Mouse (Mus musculus) kidney, adult 2 months (tissue): Measurements from ENCODE around the gene Igf2. TPM values are rescaled to one million over a fixed set of nuclear protein-coding genes. Genes with fewer than 3 reads are reported as not detected.

Source experiments
- DNase-seq: peaks from one replicate; pipeline ENCODE4 v3.0.0; 2021
- H3K27ac ChIP-seq: fragments of 200-500 bp; 2 replicates; pipeline ENCODE4 v1.5.1; 2012; ENCODE audit warnings: low read depth, low read length, control low read depth, inconsistent platforms; ENCODE audit not compliant: insufficient read depth
- H3K27me3 ChIP-seq: fragments of 200-500 bp; replicated peaks from 2 replicates; pipeline ENCODE4 v1.6.1; 2012; ENCODE audit warnings: mild to moderate bottlenecking, moderate library complexity, low read length, inconsistent platforms; ENCODE audit not compliant: control insufficient read depth, insufficient read depth
- H3K36me3 ChIP-seq: fragments of 200-500 bp; 2 replicates; pipeline ENCODE4 v1.6.1; 2012; ENCODE audit warnings: mild to moderate bottlenecking, moderate library complexity, low read length, inconsistent platforms; ENCODE audit not compliant: control insufficient read depth, insufficient read depth
- H3K4me1 ChIP-seq: fragments of 200-500 bp; 2 replicates; pipeline ENCODE4 v1.6.1; 2011; ENCODE audit warnings: low read length; ENCODE audit not compliant: control insufficient read depth, insufficient read depth
- H3K4me3 ChIP-seq: fragments of 200-500 bp; 2 replicates; pipeline ENCODE4 v1.5.1; 2011; ENCODE audit warnings: mild to moderate bottlenecking, low read depth, low read length, control low read depth; ENCODE audit not compliant: insufficient read depth
- CTCF ChIP-seq: fragments of 200-500 bp; conservative IDR thresholded peaks from 2 replicates; pipeline ENCODE4 v1.5.1; 2011; ENCODE audit warnings: low read depth, mild to moderate bottlenecking, control low read depth, low read length, moderate library complexity, mixed read lengths; ENCODE audit not compliant: insufficient read depth, insufficient read length
- POLR2A ChIP-seq: fragments of 200-500 bp; IDR thresholded peaks from one replicate; pipeline ENCODE4 v1.6.1; 2011; ENCODE audit warnings: low read depth, low read length, control low read depth
- WGBS: fragments of 180-500 bp; shearing (Covaris S2); methylation state at CpG from one replicate; pipeline ENCODE4 v1.1.7; 2018; 5-methylcytosine and 5-hydroxymethylcytosine counted together
- polyA plus RNA-seq: library from polyadenylated mRNA; depleted of rRNA; stranded (reverse); fragments of >200 nt; gene quantifications from 2 replicates; pipeline ENCODE4 v1.2.3, GENCODE M21; 2012

The Igf2 gene
- polyA plus RNA-seq, 1 experiment, result 26.9 TPM

- Histone ChIP-seq H3K4me3 (no peak overlapping the region), H3K36me3 (no peaks in the 10 kb centered on the region), H3K4me1 (no peaks in the 10 kb centered on the region), H3K27ac (no peak overlapping the region), H3K27me3 (peaks cover 6% of the 10 kb centered on the region; the same call in 1 of the 2 replicates)
- no peak for TF ChIP-seq POLR2A
- TF ChIP-seq CTCF, result no peak
- 25% methylated on average over 9 of the region's 9 CpGs for WGBS
- DNase-seq, result peak; percentile 6
Observed at GRCm38 (mm10) chr7:142664465-142665029, 2.1 kb downstream of the Igf2 start.

GRCm38 (mm10) chr7:142663931-142664421 lies 2.6 kb downstream of the Igf2 start:
- peaks cover 6% of the 10 kb centered on the region; the same call in 1 of the 2 replicates for H3K27me3 ChIP-seq
- DNase-seq, result no peak
- TF ChIP-seq POLR2A, result no peak
- TF ChIP-seq CTCF, result no peak

GRCm38 (mm10) chr7:142663151-142663550 lies 3.5 kb downstream of the Igf2 start:
- H3K4me3 ChIP-seq, result no peak overlapping the region
- 59% methylated on average over 5 of the region's 5 CpGs for WGBS
- DNase-seq, result no peak

More at GRCm38 (mm10) chr7:142663931-142664421, 2.6 kb downstream of the Igf2 start:
- H3K27ac ChIP-seq, result no peak overlapping the region
- H3K4me3 ChIP-seq, result no peak overlapping the region
- 4% methylated on average over 53 of the region's 53 CpGs for WGBS
- no peaks in the 10 kb centered on the region for H3K36me3 ChIP-seq
- H3K4me1 ChIP-seq, result no peaks in the 10 kb centered on the region

GRCm38 (mm10) chr7:142661811-142662210 lies 4.8 kb downstream of the Igf2 start:
- Histone ChIP-seq H3K27ac (no peak overlapping the region), H3K27me3 (peaks cover 9% of the 10 kb centered on the region), H3K4me3 (no peak overlapping the region), H3K36me3 (no peaks in the 10 kb centered on the region), H3K4me1 (no peaks in the 10 kb centered on the region)
- TF ChIP-seq POLR2A (no peak), CTCF (no peak)
- DNase-seq, result no peak

More at GRCm38 (mm10) chr7:142663151-142663550, 3.5 kb downstream of the Igf2 start:
- no peaks in the 10 kb centered on the region for H3K4me1 ChIP-seq
- H3K27ac ChIP-seq, result no peak overlapping the region
- peaks cover 9% of the 10 kb centered on the region for H3K27me3 ChIP-seq
- no peaks in the 10 kb centered on the region for H3K36me3 ChIP-seq
- no peak for TF ChIP-seq CTCF
- TF ChIP-seq POLR2A, result no peak

- TF ChIP-seq CTCF (no peak), POLR2A (no peak)
Observed at GRCm38 (mm10) chr7:142661046-142661445, 5.6 kb downstream of the Igf2 start.

GRCm38 (mm10) chr7:142660651-142660945 lies 6.0 kb downstream of the Igf2 start:
- Histone ChIP-seq H3K27ac (no peak overlapping the region), H3K36me3 (no peaks in the 10 kb centered on the region), H3K27me3 (peaks cover 13% of the 10 kb centered on the region), H3K4me1 (no peaks in the 10 kb centered on the region), H3K4me3 (no peak overlapping the region)
- no peak for DNase-seq
- WGBS, result 3% methylated on average over 29 of the region's 29 CpGs
- TF ChIP-seq CTCF, result no peak
- no peak for TF ChIP-seq POLR2A

More at GRCm38 (mm10) chr7:142661046-142661445, 5.6 kb downstream of the Igf2 start:
- Histone ChIP-seq H3K27me3 (peaks cover 10% of the 10 kb centered on the region), H3K4me3 (no peak overlapping the region; the same call in 1 of the 2 replicates), H3K4me1 (no peaks in the 10 kb centered on the region), H3K27ac (no peak overlapping the region), H3K36me3 (no peaks in the 10 kb centered on the region)
- no peak for DNase-seq
- 14% methylated on average over 25 of the region's 25 CpGs for WGBS

- H3K36me3 ChIP-seq, result no peaks in the 10 kb centered on the region
- no peak overlapping the region for H3K27ac ChIP-seq
- TF ChIP-seq CTCF (no peak), POLR2A (no peak)
- no peaks in the 10 kb centered on the region for H3K4me1 ChIP-seq
- H3K27me3 ChIP-seq, result peaks cover 13% of the 10 kb centered on the region
- WGBS, result 4% methylated on average over 43 of the region's 43 CpGs
- H3K4me3 ChIP-seq, result peak overlapping the region; percentile 47; the same call in 1 of the 2 replicates
- DNase-seq, result no peak
Observed at GRCm38 (mm10) chr7:142659767-142660650, 6.6 kb downstream of the Igf2 start.
